Mouse (Mus musculus) embryonic stem cell, embryonic (primary cell): ENCODE measurements at regions not wholly inside any gene's neighbourhood (a gene's known extent, or its start where the extent isn't known, plus 50 kb on each side); places are given as distances from the start of the nearest gene placed in this dataset.
"Not testable (repeated sequence)": the region's sequence is repeated elsewhere in the genome, so short reads cannot be mapped to it uniquely, and the experiment has no call there.

Source experiments
- CTCF ChIA-PET, 4 experiments: fragments of 300-600 bp in 2 of 4; fragments of 350-600 bp in 2 of 4; sonication (Branson Sonifier 250); formaldehyde crosslinking; loops; one replicate each; lab custom pipeline; 2022; ENCODE audit warnings: inconsistent platforms in 2 of 4; lab: Charles Lee
- POLR2A ChIA-PET, 4 experiments: fragments of 300-600 bp in 2 of 4; fragments of 350-600 bp in 2 of 4; sonication (Branson Sonifier 250); formaldehyde crosslinking; loops; one replicate each; lab custom pipeline; 2022; ENCODE audit warnings: antibody characterized with exemption in 4 of 4, inconsistent platforms in 1 of 4; lab: Charles Lee

- POLR2A ChIA-PET = interaction anchor here in 2 of 4 experiments (0.7 to 1.1 kb wide), 2 partner anchors 18 to 282 kb away, joined by 3 read pairs; no protein-coding TSS in a partner anchor
- CTCF ChIA-PET = interaction anchor here in 1 of 4 experiments (0.6 kb wide), 1 partner anchor 194 kb away, joined by 3 read pairs; no protein-coding TSS in a partner anchor
Measured at GRCm38 (mm10) chr11:22420003-22420723, 78.1 kb upstream of the Ehbp1 start.

GRCm38 (mm10) chr11:22421762-22422161 lies 79.7 kb upstream of the Ehbp1 start:
- CTCF ChIA-PET = no interaction called here
- POLR2A ChIA-PET = no interaction called here

DNA sequence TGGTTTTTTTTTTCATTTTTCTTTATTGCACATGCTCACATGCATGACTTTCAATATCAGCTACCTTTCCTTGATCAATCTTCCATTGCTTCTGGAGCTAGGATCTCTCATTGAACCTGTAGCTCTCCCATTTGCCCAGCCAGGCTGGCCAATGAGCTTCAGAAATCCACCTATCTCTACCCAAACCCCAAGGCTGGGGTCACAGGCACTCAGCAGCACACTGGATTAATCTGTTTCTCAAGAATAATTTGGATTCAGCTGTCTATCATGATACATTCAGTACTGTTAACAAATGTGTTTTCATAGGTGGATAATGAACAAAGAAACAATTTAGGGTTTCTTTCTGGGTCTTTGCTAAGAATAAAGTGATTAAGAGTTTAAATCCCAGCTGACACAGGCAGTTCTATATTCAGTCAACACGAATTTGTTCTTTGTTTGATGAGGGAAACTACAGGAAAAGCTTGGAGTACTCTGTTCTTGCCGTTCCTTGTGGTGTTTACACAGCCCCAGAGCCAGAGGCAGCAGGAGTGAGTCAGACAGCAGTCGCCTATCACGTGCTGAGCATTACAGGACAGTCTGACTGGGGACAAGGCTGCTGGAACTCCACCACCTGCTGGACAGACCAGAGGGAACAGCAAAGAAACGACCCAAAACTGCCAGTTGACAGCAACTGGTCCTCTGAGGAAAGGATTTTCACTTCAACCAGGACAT lies 74.6 kb upstream of the Tmem17 start:
- ChIA-PET POLR2A (interaction anchor here in 3 of 4 experiments (0.6 to 1.4 kb wide), 9 partner anchors 14 to 449 kb away, joined by 3 to 5 read pairs (median 3); no protein-coding TSS in a partner anchor), CTCF (interaction anchor here in 1 of 4 experiments (0.5 to 0.6 kb wide), 2 partner anchors 145 to 184 kb away, joined by 3 to 4 read pairs; no protein-coding TSS in a partner anchor)

- ChIA-PET CTCF (no interaction called here), POLR2A (interaction anchor here in 3 of 4 experiments (0.6 to 1.4 kb wide), 8 partner anchors 14 to 185 kb away, joined by 3 to 5 read pairs (median 3); no protein-coding TSS in a partner anchor)
Measured at GRCm38 (mm10) chr11:22437851-22438215, 74.1 kb upstream of the Tmem17 start.

DNA sequence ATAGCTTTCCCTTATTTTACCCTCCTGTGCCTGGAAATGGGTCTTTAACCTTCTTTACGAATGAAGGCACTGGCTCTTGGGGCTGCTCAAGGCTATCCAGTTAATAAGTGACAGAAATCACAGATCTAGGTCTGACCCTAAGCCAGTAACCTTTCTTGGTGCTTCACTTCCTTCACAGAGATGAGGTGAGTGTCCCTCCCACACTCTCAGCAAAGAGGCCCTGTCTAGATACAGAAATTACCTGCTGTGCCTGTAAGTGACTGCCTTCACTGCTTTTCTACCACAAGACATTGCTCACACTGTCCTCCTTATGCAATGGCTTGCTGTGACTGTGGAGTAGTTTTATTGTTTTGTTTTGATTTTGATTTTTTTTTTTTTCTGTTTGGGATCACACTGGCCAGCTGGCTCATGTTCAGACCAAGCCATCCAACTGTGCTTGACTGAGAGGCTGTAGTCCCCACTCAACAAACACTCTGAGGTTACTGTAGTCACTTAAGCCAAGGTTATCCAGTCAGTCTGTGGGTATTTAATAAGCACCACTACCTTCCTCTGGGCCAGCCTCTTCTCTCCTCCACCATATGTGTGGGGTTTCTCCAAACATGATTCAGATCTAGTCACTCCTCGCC lies 73.3 kb upstream of the Tmem17 start:
- ChIA-PET POLR2A (interaction anchor here in 3 of 4 experiments (0.6 to 1.4 kb wide), 5 partner anchors 13 to 388 kb away, joined by 3 to 5 read pairs (median 3); no protein-coding TSS in a partner anchor), CTCF (no interaction called here)

- CTCF ChIA-PET = no interaction called here
Measured at GRCm38 (mm10) chr11:22440521-22440920, 71.4 kb upstream of the Tmem17 start.

DNA sequence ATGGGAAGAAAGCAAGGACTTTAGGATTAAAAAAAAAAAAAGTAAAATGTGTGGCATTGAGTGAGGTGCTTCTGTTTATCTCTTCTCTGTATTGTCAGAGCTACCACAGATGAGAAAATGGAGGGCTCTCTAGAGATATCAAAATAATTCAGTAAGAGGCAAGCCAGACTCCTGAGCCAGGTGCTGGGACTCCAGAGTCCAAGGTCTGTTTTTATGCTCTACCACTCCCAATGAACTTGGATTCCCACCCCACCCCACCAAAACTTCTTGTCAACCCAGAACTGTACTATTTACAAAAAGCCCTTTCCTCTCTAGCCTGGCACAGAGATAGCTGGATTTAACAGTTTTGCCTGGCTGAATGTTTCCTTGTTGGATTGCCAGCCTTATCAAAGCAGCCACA lies 58.7 kb upstream of the Tmem17 start:
- POLR2A ChIA-PET = no interaction called here
- CTCF ChIA-PET = no interaction called here

More at GRCm38 (mm10) chr11:22440521-22440920, 71.4 kb upstream of the Tmem17 start:
- POLR2A ChIA-PET = no interaction called here

DNA sequence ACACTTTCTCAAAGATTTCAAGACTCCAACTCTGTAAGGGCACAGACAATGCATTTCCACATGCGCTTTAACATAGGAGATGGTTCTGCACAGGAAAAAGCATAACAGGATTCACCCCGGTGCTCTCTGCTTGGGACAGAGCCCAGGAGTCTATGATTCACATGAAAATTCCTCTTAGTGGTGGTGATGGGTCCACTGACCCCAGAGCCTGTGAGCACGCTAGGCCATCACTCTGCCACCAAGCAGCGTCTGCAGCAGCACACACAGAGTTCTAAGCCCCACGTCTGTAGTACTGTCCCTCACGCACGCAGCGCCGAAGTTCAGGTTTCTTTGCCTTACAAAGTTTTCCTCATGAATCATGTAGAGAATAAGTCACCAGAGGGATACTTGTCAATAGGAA lies 55.6 kb upstream of the Tmem17 start:
- POLR2A ChIA-PET = no interaction called here

GRCm38 (mm10) chr11:22457220-22457619 lies 54.7 kb upstream of the Tmem17 start:
- CTCF ChIA-PET = no interaction called here
- POLR2A ChIA-PET = no interaction called here

More for the DNA sequence above, 55.6 kb upstream of the Tmem17 start:
- CTCF ChIA-PET = no interaction called here

GRCm38 (mm10) chr11:22458951-22459703 lies 52.8 kb upstream of the Tmem17 start:
- ChIA-PET CTCF (interaction anchor here in 1 of 4 experiments (0.7 kb wide), 1 partner anchor 45 kb away, joined by 4 read pairs; no protein-coding TSS in a partner anchor), POLR2A (interaction anchor here in 3 of 4 experiments (0.6 to 1.7 kb wide), 7 partner anchors 22 to 162 kb away, joined by 3 to 12 read pairs (median 3); no protein-coding TSS in a partner anchor)

DNA sequence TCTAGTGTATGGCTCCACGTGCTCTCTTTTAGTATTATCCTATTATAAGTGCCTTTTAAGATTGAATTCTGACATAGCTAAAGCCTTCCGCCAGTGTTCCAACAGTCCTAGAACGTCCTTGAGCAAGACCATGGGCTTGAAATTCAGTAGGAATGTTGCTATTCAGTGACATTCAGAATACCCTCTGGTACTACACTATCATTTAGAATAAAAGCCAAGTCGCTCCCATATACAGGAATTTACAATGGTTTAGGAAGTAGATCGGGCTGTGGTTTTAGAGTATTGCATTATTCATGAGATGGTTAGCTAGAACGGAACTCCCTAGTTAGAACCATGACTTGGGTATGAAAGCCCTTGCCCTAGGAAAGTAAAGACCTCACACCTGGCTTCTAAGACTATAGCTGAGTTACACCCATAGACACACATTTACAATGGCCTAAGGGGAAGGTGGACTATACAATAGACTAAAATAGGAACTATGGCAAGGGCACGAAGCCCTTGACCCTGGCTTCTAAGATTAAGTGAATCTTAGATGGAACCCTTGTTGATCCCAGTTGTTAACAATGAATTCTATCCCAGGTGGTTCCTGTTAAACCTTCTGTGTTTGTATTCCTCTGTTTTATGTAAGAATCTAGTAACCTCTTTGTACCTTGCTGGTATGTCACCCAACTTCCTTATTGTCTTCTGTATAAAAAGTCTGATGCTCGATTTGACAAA lies 50.7 kb upstream of the Tmem17 start:
- POLR2A ChIA-PET = interaction anchor here in 2 of 4 experiments (0.5 to 1.0 kb wide), 3 partner anchors 100 to 347 kb away, joined by 3 to 4 read pairs (median 4); no protein-coding TSS in a partner anchor
- CTCF ChIA-PET = not testable (repeated sequence)
